Mouse (Mus musculus) liver, embryonic 11.5 days (tissue): ENCODE measurements around the gene Lrrc58. TPM values are rescaled to one million over a fixed set of nuclear protein-coding genes. Genes with fewer than 3 reads are reported as not detected.
A peak's percentile ranks its signal among the peaks of the same experiment; 100 is the strongest.

Experiments
- ATAC-seq: fragments of 200-750 bp; cut with Nextera tagmentation; replicated peaks from 2 replicates; pipeline ENCODE4 v1.8.0; 2017; ENCODE audit warnings: moderate number of reproducible peaks, mild to moderate bottlenecking, moderate TSS enrichment, moderate library complexity; ENCODE audit not compliant: low FRiP score
- DNase-seq: peaks from one replicate; pipeline ENCODE4 v3.0.0-alpha.2; 2017; ENCODE audit warnings: low spot score
- H3K27ac ChIP-seq: fragments of 300-500 bp; sonication (generic); 2 replicates; pipeline ENCODE4 v1.5.1; 2014; ENCODE audit warnings: mild to moderate bottlenecking, low read depth, low read length, control low read depth
- H3K27me3 ChIP-seq: fragments of 300-500 bp; sonication (generic); replicated peaks from 2 replicates; pipeline ENCODE4 v1.6.1; 2014; ENCODE audit warnings: low read length, mixed read lengths; ENCODE audit not compliant: control insufficient read depth, insufficient read depth
- H3K36me3 ChIP-seq: fragments of 300-500 bp; sonication (generic); 2 replicates; pipeline ENCODE4 v1.6.1; 2014; ENCODE audit warnings: mild to moderate bottlenecking, low read length, moderate library complexity, mixed read lengths; ENCODE audit not compliant: control insufficient read depth, insufficient read depth
- H3K4me1 ChIP-seq: fragments of 300-500 bp; sonication (generic); replicated peaks from 2 replicates; pipeline ENCODE4 v1.6.1; 2014; ENCODE audit warnings: low read length, mixed read lengths; ENCODE audit not compliant: control insufficient read depth, insufficient read depth
- H3K4me2 ChIP-seq: fragments of 300-500 bp; sonication (generic); 2 replicates; pipeline ENCODE4 v1.6.1; 2014; ENCODE audit warnings: mild to moderate bottlenecking, control low read depth, moderate library complexity
- H3K4me3 ChIP-seq: fragments of 300-500 bp; sonication (generic); 2 replicates; pipeline ENCODE4 v1.5.1; 2014; ENCODE audit warnings: low read depth, low read length, control low read depth
- H3K9ac ChIP-seq: fragments of 300-500 bp; sonication (generic); 2 replicates; pipeline ENCODE4 v1.6.1; 2014; ENCODE audit warnings: low read depth, low read length, control low read depth
- H3K9me3 ChIP-seq: fragments of 300-500 bp; sonication (generic); 2 replicates; pipeline ENCODE4 v1.6.1; 2016; ENCODE audit warnings: low read length, inconsistent platforms, mixed read lengths; ENCODE audit not compliant: control insufficient read depth
- WGBS: fragments of 180-500 bp; shearing (Covaris S2); extraction: QIAGEN DNeasy Blood & Tissue Kit; methylation state at CpG from one replicate; pipeline ENCODE4 v1.1.7; 2014; 5-methylcytosine and 5-hydroxymethylcytosine counted together
- polyA plus RNA-seq: library from polyadenylated mRNA; unstranded; fragments of >200 nt; fragmentation: Nextera tagmentation; extraction: Ambion mirVana; gene quantifications from 2 replicates; pipeline ENCODE4 v1.2.1, GENCODE M21; 2014

Gene Lrrc58
- polyA plus RNA-seq: 35.9 and 36.2 TPM in 2 replicates

DNA sequence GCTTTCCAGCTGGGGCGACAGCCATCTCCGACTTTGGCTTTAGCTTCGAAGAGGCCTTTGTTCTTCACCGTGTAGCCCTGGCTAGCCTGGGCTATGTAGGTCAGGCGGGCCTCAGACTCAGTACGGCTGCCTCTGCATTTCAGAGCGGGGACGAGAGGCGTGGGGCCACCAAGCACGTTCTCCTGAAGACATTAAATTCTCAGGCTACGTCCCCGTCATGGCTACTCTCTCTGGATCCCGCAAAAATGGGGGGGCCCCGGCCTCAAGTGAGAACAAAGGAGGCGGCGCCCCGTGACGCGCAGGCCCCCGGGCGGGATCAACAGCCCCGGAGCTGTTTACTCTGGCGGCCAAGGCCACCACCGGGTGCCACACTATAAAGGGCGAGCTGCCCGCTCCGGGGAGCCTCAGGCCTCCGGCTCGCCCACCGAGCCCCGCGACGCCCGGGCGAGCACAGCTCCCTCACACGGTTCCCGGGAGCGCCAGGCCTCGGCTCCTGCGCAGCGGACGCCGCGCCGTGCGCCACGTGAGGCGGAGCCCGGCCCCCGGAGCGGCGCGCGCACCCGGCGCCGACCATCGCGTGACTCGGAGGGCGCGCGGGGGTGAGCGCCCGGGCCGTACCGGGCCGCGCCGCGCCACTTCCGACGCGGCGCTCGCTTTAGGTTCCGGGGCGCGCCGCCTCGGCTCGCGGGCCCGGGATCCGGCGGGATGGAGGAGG is at the start of gene Lrrc58:
Lrrc58 (plus strand) TSS at position 599 of the 715 bp plus-strand sequence.
- Histone ChIP-seq H3K4me2 (peak within 1 kb of the TSS; percentile 84), H3K9me3 (no peaks in the 10 kb centered on the region), H3K4me1 (peaks cover 21% of the 10 kb centered on the region), H3K27me3 (no peaks in the 10 kb centered on the region), H3K9ac (peak within 1 kb of the TSS; percentile 97), H3K4me3 (peak within 1 kb of the TSS; percentile 95), H3K27ac (peak within 1 kb of the TSS; percentile 96), H3K36me3 (no peaks in the 10 kb centered on the region)
- 1% methylated on average over 85 of the region's 86 CpGs for WGBS
- ATAC-seq: peak; percentile 91
- DNase-seq: peak; percentile 82

DNA sequence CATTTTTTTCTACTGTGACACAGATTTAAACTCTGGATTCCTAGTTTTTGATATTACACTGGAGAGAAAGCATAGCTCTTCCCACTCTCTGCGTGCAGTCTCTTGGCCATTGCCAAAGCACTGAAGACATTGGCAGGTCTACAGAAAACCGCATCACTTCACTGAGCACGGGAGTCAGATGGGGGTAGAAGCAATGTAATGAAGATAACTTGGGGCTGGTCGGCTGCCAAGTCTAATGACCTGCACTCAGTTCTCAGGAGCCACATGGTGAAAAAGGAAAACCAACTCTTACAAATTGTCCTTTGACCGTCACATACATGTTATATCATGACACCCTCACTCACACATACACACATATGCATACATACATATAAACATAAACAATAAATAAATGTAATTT is 44.2 kb upstream of the Lrrc58 start:
- H3K9ac ChIP-seq: no peak overlapping the region
- DNase-seq: no peak
- H3K36me3 ChIP-seq: peaks cover 21% of the 10 kb centered on the region
- ATAC-seq: no peak
- no peaks in the 10 kb centered on the region for H3K4me1 ChIP-seq
- no peak overlapping the region for H3K27ac ChIP-seq
- H3K27me3 ChIP-seq: no peaks in the 10 kb centered on the region
- H3K4me2 ChIP-seq: no peak overlapping the region
- no peak overlapping the region for H3K4me3 ChIP-seq
- no peaks in the 10 kb centered on the region for H3K9me3 ChIP-seq
- 82% methylated on average over 5 of the region's 5 CpGs for WGBS

DNA sequence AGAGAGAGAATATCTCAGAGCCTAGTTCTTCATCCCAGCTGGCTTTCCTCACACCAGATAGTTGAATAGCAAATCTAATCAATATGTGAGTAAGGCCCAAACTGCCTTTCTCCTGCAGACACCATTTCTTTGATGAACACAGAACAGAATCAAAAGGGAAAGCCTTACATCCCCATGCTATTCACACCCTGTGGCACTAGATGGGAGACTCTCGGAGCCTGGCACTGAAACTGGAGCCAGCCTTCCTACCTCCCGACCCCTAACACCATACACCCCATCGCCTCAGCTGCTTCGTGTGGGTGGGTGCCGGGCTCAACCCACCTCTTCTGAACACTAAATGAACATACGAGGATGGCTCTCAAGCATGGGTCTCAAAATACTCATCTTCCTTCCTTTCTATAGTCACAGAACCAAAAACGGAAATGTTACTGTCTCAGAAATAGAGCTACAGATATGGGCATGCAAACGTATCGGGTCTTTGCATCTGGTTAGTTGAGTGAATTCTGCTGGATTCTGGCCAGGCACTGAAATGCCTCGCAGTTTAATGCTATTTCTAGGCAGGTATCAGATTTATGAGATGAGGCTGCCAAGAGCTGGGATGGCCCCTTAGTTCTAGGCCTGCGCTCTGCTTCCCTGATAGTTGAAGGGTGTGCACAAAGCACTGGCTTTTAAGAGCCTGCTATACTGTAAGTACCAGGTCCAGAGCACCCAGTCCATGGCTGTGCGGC is 43.2 kb upstream of the Lrrc58 start:
- Histone ChIP-seq H3K9me3 (no peaks in the 10 kb centered on the region), H3K4me1 (no peaks in the 10 kb centered on the region), H3K4me3 (no peak overlapping the region), H3K4me2 (no peak overlapping the region), H3K27ac (no peak overlapping the region), H3K9ac (no peak overlapping the region), H3K27me3 (no peaks in the 10 kb centered on the region), H3K36me3 (peaks cover 23% of the 10 kb centered on the region)
- no peak for DNase-seq
- ATAC-seq: no peak
- 87% methylated on average over 12 of the region's 12 CpGs for WGBS

DNA sequence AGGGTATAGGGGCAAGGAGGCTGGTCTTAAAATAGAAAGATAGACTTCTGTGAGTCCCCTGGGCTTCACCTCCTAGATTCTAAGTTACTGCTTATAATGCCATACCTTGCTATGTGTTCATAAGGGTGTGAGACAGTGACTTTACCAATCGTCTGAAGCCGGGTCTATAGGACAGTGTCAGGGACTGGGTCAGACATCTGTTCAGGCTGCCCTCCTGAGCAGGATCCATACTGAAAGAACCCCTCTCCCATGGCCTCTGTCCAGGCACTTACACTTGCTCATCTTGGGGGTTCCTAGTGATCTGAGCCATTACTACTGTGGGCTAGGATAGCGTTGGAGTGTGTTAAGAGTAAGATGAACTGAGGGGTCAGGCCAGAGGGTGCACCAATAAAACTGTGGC is 41.9 kb upstream of the Lrrc58 start:
- peaks cover 21% of the 10 kb centered on the region for H3K36me3 ChIP-seq

DNA sequence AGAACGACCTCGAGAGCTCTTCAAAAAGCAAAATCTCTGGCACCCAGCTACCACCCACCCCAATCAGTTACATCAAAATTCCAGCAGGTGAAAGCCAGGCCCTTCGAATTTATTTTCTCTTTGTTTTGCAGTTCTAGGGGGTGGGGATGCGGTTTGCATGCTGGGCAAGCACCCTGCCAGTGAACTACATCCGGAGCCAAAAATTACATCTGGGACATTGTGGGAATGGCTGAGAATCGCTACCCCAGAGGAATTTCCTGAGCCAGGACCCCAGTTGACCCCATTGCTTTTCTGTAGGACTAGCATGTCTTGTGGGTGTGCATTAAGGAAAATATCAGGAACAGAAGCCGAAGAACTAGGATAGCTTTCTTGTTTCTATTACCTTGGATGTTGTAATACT is 37.1 kb upstream of the Lrrc58 start:
- Histone ChIP-seq H3K4me1 (no peaks in the 10 kb centered on the region), H3K9me3 (no peaks in the 10 kb centered on the region), H3K4me2 (no peak overlapping the region), H3K4me3 (no peak overlapping the region), H3K36me3 (peaks cover 12% of the 10 kb centered on the region), H3K27me3 (no peaks in the 10 kb centered on the region), H3K9ac (no peak overlapping the region), H3K27ac (no peak overlapping the region)
- WGBS: 80% methylated on average over 7 of the region's 7 CpGs
- no peak for ATAC-seq
- no peak for DNase-seq

More for the DNA sequence above, 41.9 kb upstream of the Lrrc58 start:
- no peaks in the 10 kb centered on the region for H3K4me1 ChIP-seq
- no peak for ATAC-seq
- H3K27me3 ChIP-seq: no peaks in the 10 kb centered on the region
- no peak overlapping the region for H3K4me2 ChIP-seq
- WGBS: 89% methylated on average over 3 of the region's 3 CpGs
- no peak overlapping the region for H3K9ac ChIP-seq
- no peaks in the 10 kb centered on the region for H3K9me3 ChIP-seq
- no peak overlapping the region for H3K27ac ChIP-seq
- no peak overlapping the region for H3K4me3 ChIP-seq
- DNase-seq: no peak

DNA sequence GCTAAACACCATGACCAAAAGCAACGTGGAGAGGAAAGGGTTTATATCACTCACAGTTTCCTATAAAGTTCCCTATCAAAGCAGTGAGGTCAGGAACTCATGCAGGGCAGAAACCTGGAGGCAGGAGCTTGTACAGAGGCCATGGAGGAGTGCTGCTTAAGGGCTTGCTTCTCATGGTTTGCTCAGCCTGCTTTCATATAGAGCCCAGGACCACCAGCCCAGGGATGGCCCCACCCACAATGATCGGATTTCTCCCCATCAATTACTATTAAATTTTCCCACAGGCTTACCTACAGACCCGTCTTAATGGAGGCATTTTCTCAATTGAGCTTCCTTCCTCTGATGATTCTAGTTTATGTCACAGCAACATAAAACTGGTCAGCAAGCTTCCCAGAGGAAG is 30.6 kb upstream of the Lrrc58 start:
- Histone ChIP-seq H3K27ac (no peak overlapping the region), H3K9ac (no peak overlapping the region), H3K9me3 (no peaks in the 10 kb centered on the region), H3K4me2 (no peak overlapping the region), H3K27me3 (no peaks in the 10 kb centered on the region), H3K4me3 (no peak overlapping the region), H3K36me3 (no peaks in the 10 kb centered on the region), H3K4me1 (no peaks in the 10 kb centered on the region)
- DNase-seq: no peak
- 66% methylated on average over 3 of the region's 3 CpGs for WGBS
- ATAC-seq: no peak

DNA sequence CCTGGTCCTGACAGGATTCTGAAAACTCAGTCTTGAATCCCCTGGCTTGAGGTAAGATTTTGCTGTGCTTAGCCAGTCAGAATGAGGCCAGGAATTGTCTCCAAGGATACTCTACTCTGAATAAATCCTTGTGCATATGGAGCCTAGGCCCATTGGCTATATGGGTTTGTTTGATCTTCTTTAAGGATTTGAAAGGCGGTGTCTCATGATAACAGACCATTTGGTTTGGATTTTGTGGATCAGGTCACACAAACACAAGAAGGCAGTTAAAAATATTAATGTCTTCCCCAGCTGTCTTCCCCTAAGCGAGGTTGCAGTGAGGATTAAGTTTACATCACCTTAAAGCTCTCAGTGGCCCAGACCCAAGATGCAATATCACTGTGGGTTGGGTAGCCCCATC is 25.8 kb upstream of the Lrrc58 start:
- Histone ChIP-seq H3K4me1 (no peaks in the 10 kb centered on the region; the same call in 1 of the 2 replicates), H3K9me3 (no peaks in the 10 kb centered on the region), H3K4me2 (no peak overlapping the region), H3K9ac (no peak overlapping the region), H3K27me3 (no peaks in the 10 kb centered on the region), H3K4me3 (no peak overlapping the region), H3K27ac (no peak overlapping the region), H3K36me3 (no peaks in the 10 kb centered on the region)
- ATAC-seq: no peak
- no peak for DNase-seq
- WGBS: 68% methylated on average over 2 of the region's 2 CpGs

DNA sequence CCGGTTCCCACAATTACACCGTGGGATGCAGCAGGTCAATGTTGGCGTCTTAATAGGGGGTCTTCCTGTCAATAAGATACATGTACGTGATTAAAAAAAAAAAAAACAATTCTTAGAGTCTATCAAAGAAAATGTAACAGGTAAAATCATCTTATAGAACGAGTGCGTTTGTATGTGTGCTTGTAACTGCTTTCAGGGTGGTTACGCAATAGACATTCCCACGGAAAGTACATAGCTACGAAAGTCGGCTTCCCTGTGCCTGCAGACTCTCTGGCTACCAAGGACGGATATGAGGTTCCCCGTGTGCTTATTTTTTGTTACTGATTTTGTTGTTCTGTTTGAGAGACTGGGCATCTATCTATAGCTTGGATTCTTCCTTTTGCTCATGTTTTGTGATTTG is 24.4 kb upstream of the Lrrc58 start:
- Histone ChIP-seq H3K27me3 (no peaks in the 10 kb centered on the region), H3K27ac (no peak overlapping the region), H3K4me1 (no peaks in the 10 kb centered on the region; the same call in 1 of the 2 replicates), H3K36me3 (no peaks in the 10 kb centered on the region), H3K9me3 (no peaks in the 10 kb centered on the region), H3K4me3 (no peak overlapping the region), H3K9ac (no peak overlapping the region), H3K4me2 (no peak overlapping the region)
- no peak for ATAC-seq
- no peak for DNase-seq
- 78% methylated on average over 12 of the region's 12 CpGs for WGBS
